Mouse (Mus musculus) hindbrain, embryonic 16.5 days (tissue): ENCODE measurements around the gene Auh. TPM values are rescaled to one million over a fixed set of nuclear protein-coding genes. Genes with fewer than 3 reads are reported as not detected.

Experiments
- ATAC-seq: fragments of 200-750 bp; cut with Nextera tagmentation; 2 replicates; pipeline ENCODE4 v1.8.0; 2017; ENCODE audit warnings: moderate TSS enrichment, moderate library complexity
- H3K27ac ChIP-seq: fragments of 300-500 bp; sonication (generic); 2 replicates; pipeline ENCODE4 v1.5.1; 2014; ENCODE audit warnings: low read depth, mild to moderate bottlenecking, control low read depth, low read length, moderate library complexity
- H3K27me3 ChIP-seq: fragments of 300-500 bp; sonication (generic); replicated peaks from 2 replicates; pipeline ENCODE4 v1.6.1; 2014; ENCODE audit warnings: low read length; ENCODE audit not compliant: control insufficient read depth, insufficient read depth
- H3K36me3 ChIP-seq: fragments of 300-500 bp; sonication (generic); 2 replicates; pipeline ENCODE4 v1.6.1; 2014; ENCODE audit warnings: mild to moderate bottlenecking, low read length, moderate library complexity, mixed read lengths; ENCODE audit not compliant: control insufficient read depth, insufficient read depth
- H3K4me1 ChIP-seq: fragments of 300-500 bp; sonication (generic); 2 replicates; pipeline ENCODE4 v1.6.1; 2014; ENCODE audit warnings: low read depth, low read length; ENCODE audit not compliant: control insufficient read depth, insufficient read depth
- H3K4me2 ChIP-seq: fragments of 300-500 bp; sonication (generic); 2 replicates; pipeline ENCODE4 v1.6.1; 2014; ENCODE audit warnings: mild to moderate bottlenecking, low read length, control low read depth, moderate library complexity
- H3K4me3 ChIP-seq: fragments of 300-500 bp; sonication (generic); 2 replicates; pipeline ENCODE4 v1.5.1; 2014; ENCODE audit warnings: mild to moderate bottlenecking, low read length, control low read depth, moderate library complexity
- H3K9ac ChIP-seq: fragments of 300-500 bp; sonication (generic); 2 replicates; pipeline ENCODE4 v1.6.1; 2014; ENCODE audit warnings: low read depth, mild to moderate bottlenecking, control low read depth, low read length, moderate library complexity
- H3K9me3 ChIP-seq: fragments of 300-500 bp; sonication (generic); 2 replicates; pipeline ENCODE4 v1.6.1; 2014; ENCODE audit warnings: mild to moderate bottlenecking, low read length, moderate library complexity; ENCODE audit not compliant: control insufficient read depth
- WGBS: fragments of 180-500 bp; shearing (Covaris S2); extraction: QIAGEN DNeasy Blood & Tissue Kit; methylation state at CpG from one replicate; pipeline ENCODE4 v1.1.7; 2014; 5-methylcytosine and 5-hydroxymethylcytosine counted together
- polyA plus RNA-seq: library from polyadenylated mRNA; unstranded; fragments of >200 nt; fragmentation: Nextera tagmentation; extraction: Ambion mirVana; gene quantifications from 2 replicates; pipeline ENCODE4 v1.2.1, GENCODE M21; 2015

The Auh gene
- polyA plus RNA-seq, 1 experiment from 2014 or later: 75.0 TPM

DNA sequence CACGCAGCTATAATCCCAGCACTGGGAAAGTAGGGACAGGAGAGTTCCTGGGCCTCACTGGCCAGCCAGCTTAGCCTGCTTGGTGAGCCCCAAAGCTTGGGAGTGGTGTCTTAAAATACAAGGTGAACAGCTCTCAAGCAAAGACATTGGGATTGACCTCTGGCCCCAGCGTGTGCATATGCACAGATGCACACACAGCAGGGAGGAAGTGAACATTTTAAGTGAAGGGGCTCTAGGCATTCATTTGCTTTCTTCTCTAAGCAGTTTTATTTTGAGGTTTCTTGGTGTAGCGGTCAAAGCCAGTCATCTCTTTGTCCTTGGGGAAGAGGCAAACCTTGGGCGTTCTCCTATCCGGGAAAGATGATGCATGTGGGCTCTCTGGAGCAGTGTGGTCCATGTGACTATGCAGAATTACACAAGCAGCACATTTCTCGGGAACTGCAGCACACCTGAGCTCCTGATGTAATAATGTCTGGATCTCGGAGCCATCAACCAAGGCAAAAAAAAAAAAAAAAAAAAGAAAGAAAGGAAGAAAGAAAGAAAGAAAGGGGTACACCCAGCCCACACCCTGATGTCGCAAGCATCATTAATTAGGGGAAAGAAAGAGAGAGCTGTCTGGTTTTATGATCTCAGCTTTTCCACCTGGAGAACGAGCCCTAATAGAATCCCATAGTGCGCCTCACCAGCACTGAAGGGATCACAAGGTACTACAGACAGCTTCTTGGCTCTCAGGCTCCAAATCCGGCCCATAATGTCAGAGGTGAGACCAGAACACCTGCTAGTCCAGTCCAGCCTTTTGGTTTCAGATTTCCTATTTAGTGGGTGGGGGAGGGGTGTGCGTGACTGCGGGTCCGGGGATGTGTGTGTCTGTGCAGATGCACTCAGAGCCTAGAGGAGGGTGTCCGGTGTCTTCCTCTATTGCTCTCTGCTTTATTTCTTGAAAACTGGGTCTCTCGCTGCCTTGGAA is 116.6 kb downstream of the Auh start:
- no peak for ATAC-seq
- Histone ChIP-seq H3K9ac (no peak overlapping the region), H3K4me2 (no peak overlapping the region)

DNA sequence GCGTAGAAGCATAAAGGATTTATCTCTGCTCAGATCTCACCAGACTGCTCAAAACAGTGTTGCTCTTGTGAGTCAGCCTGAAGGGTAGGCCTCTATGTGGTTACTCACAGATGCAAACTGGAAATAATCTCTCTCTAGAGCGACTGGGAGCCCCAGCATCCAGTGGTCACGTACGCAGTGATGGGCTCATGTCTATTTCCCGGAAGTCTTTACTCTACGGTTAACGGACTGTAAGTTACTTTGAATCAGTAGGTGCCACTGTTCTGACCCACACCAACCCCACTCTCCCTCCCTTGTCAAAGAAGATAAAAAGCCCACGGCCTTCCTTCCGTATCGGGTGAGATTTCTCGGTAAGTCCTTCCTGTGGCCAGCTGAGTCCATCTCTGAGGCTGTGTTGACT is 121.8 kb downstream of the Auh start:
- no peaks in the 10 kb centered on the region for H3K9me3 ChIP-seq
- H3K36me3 ChIP-seq: no peaks in the 10 kb centered on the region
- H3K27me3 ChIP-seq: no peaks in the 10 kb centered on the region
- H3K9ac ChIP-seq: no peak overlapping the region
- no peak overlapping the region for H3K4me3 ChIP-seq
- ATAC-seq: no peak
- 91% methylated on average over 11 of the region's 11 CpGs for WGBS
- no peak overlapping the region for H3K27ac ChIP-seq
- no peak overlapping the region for H3K4me2 ChIP-seq
- peaks cover 5% of the 10 kb centered on the region for H3K4me1 ChIP-seq

More for the DNA sequence above, 116.6 kb downstream of the Auh start:
- H3K4me1 ChIP-seq: no peaks in the 10 kb centered on the region
- H3K9me3 ChIP-seq: no peaks in the 10 kb centered on the region
- H3K36me3 ChIP-seq: no peaks in the 10 kb centered on the region
- H3K27me3 ChIP-seq: no peaks in the 10 kb centered on the region
- H3K4me3 ChIP-seq: no peak overlapping the region
- no peak overlapping the region for H3K27ac ChIP-seq
- WGBS: 80% methylated on average over 16 of the region's 16 CpGs

- ATAC-seq: 0 out of 2 replicates have a peak, but pooled peaks have one; percentile 48
Observed at GRCm38 (mm10) chr13:52806029-52806428, 123.5 kb downstream of the Auh start.

GRCm38 (mm10) chr13:52805581-52805980 is 123.9 kb downstream of the Auh start:
- Histone ChIP-seq H3K27me3 (no peaks in the 10 kb centered on the region), H3K27ac (no peak overlapping the region), H3K4me3 (no peak overlapping the region), H3K4me1 (peaks cover 5% of the 10 kb centered on the region), H3K9me3 (no peaks in the 10 kb centered on the region), H3K36me3 (no peaks in the 10 kb centered on the region), H3K9ac (no peak overlapping the region), H3K4me2 (no peak overlapping the region)
- 65% methylated on average over 6 of the region's 6 CpGs for WGBS
- ATAC-seq: no peak

More at GRCm38 (mm10) chr13:52806029-52806428, 123.5 kb downstream of the Auh start:
- Histone ChIP-seq H3K27me3 (no peaks in the 10 kb centered on the region), H3K9ac (no peak overlapping the region), H3K4me3 (no peak overlapping the region), H3K4me1 (peaks cover 5% of the 10 kb centered on the region), H3K36me3 (no peaks in the 10 kb centered on the region), H3K4me2 (no peak overlapping the region), H3K9me3 (no peaks in the 10 kb centered on the region), H3K27ac (no peak overlapping the region)
- 42% methylated on average over 4 of the region's 4 CpGs for WGBS

GRCm38 (mm10) chr13:52802482-52802881 is 127.0 kb downstream of the Auh start:
- no peaks in the 10 kb centered on the region for H3K36me3 ChIP-seq
- WGBS: 75% methylated on average over 4 of the region's 4 CpGs
- no peak for ATAC-seq
- H3K4me2 ChIP-seq: no peak overlapping the region
- peaks cover 5% of the 10 kb centered on the region for H3K4me1 ChIP-seq
- no peak overlapping the region for H3K4me3 ChIP-seq
- no peaks in the 10 kb centered on the region for H3K27me3 ChIP-seq
- no peak overlapping the region for H3K27ac ChIP-seq
- no peak overlapping the region for H3K9ac ChIP-seq
- H3K9me3 ChIP-seq: no peaks in the 10 kb centered on the region

DNA sequence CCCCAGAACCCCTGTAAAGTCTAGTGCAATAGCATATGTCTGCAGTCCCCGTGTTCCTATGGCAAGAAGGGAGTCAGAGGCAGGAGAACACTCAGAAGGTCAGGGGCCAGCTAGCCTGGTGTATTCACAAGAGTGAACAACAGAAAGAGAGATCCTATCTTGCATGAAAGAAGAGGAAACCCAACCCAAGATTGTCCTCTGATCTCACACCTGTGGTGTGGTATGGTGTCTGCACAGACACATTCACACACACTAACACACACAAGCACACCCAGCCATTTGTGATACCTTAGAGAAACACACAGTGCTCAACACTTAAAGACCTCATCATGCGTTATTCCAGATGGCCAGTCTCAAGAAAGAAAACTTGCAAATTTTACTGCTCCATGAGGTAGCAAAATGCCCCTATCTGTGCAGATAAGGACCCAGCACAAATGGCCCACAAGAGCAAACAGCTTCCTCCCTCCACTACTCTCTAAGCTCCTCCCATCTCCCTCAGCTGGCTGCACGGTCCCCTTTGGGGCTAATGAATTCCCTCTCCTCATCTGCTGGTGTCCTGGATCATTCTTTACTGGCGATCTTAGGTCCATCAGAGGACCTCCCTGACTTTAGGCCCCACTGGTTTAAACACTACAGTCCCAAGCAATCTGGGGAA is 128.7 kb downstream of the Auh start:
- Histone ChIP-seq H3K36me3 (no peaks in the 10 kb centered on the region), H3K4me3 (no peak overlapping the region), H3K27ac (no peak overlapping the region), H3K9me3 (no peaks in the 10 kb centered on the region), H3K4me1 (peaks cover under 1% of the 10 kb centered on the region; the same call in 1 of the 2 replicates), H3K4me2 (no peak overlapping the region), H3K27me3 (no peaks in the 10 kb centered on the region), H3K9ac (no peak overlapping the region)
- no peak for ATAC-seq
- WGBS: 55% methylated on average over 4 of the region's 4 CpGs

DNA sequence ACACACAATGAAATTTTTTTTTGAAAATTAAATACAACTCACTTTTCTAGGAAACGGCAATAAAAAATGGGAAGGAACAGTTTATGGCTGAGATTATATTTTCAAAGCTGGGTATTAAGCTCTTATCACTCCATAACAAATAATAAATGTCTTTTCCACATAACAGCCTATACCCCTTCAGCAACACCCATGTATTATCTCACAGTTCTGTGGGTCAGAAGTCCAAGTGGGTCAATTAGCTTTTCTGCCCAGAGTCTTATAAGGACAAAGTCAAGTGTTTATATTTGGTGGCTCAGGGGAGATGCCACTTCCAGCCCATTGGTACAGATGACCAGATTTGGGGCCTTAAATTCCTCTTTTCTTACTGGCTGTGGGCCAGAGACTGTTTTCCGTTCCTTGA is 129.4 kb downstream of the Auh start:
- no peaks in the 10 kb centered on the region for H3K9me3 ChIP-seq
- ATAC-seq: no peak
- H3K27me3 ChIP-seq: no peaks in the 10 kb centered on the region
- no peak overlapping the region for H3K4me3 ChIP-seq
- no peak overlapping the region for H3K9ac ChIP-seq
- no peak overlapping the region for H3K4me2 ChIP-seq
- no peaks in the 10 kb centered on the region for H3K4me1 ChIP-seq
- 81% methylated on average over 2 of the region's 2 CpGs for WGBS
- no peaks in the 10 kb centered on the region for H3K36me3 ChIP-seq
- H3K27ac ChIP-seq: no peak overlapping the region

DNA sequence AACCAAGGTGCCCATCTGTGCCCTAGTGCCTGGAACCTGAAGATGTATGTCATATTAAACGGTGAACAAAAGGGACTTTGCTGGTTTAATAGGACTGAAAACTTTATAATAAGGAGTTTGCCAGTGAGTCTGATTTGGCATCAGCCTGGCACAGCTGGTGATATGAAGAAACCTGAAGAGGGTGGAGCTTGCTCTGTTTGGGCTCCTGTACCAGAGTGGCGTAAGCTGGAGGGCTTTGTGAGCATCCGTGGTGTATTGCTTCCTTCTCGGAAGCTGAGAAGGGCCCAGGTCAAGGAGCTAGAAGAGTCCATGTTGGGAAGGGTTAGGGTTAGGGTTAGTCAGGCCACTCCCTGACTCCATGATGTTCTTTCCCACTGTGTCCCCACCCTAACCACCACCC is 135.2 kb downstream of the Auh start:
- Histone ChIP-seq H3K9me3 (no peaks in the 10 kb centered on the region), H3K4me1 (no peaks in the 10 kb centered on the region), H3K4me3 (no peak overlapping the region), H3K9ac (no peak overlapping the region), H3K27ac (no peak overlapping the region), H3K27me3 (no peaks in the 10 kb centered on the region), H3K36me3 (no peaks in the 10 kb centered on the region), H3K4me2 (no peak overlapping the region)
- 97% methylated on average over 4 of the region's 4 CpGs for WGBS
- no peak for ATAC-seq

DNA sequence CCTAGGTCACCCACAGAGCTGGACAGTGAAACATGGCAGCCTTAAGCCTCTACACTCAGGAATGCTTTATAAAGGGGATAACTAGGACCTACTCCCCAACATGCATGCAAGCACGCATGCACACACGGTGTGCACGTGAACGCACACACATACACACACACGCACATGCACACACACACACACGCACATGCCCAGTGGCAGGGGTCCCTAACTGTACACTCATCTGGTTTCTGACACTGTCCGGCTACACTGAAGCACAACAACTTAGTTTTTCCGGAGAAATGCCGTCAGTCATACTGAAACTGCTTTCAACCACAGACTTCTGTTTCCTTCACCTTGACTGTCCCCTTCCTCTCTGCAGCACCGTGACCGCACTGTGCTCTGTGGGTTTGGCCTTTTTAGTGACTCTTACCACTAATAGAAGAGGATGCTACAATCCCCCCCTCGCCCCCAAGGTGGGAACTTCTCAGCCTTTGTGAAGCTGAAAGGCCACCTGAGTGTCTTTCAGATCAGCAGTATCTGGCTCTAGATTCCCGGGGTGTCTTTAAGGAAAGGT is 136.0 kb downstream of the Auh start:
- H3K9ac ChIP-seq: no peak overlapping the region
- H3K4me3 ChIP-seq: no peak overlapping the region
- no peak overlapping the region for H3K27ac ChIP-seq
- H3K9me3 ChIP-seq: no peaks in the 10 kb centered on the region
- WGBS: 95% methylated on average over 13 of the region's 13 CpGs
- H3K4me2 ChIP-seq: no peak overlapping the region
- no peaks in the 10 kb centered on the region for H3K4me1 ChIP-seq
- no peaks in the 10 kb centered on the region for H3K36me3 ChIP-seq
- ATAC-seq: no peak
- no peaks in the 10 kb centered on the region for H3K27me3 ChIP-seq
